Mouse (Mus musculus): ENCODE data around the gene Nol12.

Gene Nol12

DNA sequence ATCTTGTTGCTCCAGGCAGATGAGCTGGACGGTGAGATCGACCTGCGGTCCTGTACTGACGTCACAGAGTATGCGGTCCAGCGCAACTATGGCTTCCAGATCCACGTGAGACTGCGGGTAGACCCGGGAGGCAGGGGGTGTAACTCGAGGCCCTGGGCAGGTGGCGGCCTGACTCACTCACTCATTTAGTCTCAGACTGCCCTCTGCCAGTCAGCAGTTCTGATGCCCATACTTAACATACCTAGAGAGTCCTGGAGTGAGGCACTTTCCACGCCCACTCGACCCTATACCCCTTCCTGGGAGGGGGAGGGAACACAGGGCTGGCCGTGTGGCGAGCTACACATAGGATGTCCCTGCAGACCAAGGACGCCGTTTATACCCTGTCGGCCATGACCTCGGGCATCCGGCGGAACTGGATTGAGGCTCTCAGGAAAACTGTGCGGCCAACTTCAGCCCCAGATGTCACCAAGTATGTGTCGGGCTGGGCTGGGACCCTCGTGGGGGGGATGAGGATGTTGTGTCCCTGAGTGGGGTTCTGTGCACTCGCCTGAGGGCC, 56.3 kb downstream of the Nol12 start:
- no peak for DNase-seq (ENCODE audit: extremely low read depth, low read depth)

DNA sequence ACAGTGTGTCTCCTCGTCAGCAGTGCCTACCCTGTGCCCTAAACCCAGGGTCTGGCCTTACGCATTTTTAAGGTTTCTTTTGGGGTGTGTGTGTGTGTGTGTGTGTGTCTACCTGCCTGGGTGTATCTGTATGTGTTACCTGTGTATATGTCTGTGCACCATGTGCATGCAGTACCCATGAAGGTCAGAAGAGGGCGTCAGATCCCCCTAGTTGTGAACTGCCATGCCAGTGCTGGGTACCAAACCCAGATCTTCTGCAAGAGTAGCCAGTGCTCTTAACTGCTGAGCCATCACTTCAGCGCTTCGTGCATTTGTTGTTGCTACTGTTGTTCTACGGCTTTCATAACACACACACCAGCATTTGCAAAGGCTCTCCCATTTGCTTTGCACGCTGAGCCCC, 57.5 kb downstream of the Nol12 start:
- DNase-seq (ENCODE audit: extremely low read depth, low read depth), result no peak

DNA sequence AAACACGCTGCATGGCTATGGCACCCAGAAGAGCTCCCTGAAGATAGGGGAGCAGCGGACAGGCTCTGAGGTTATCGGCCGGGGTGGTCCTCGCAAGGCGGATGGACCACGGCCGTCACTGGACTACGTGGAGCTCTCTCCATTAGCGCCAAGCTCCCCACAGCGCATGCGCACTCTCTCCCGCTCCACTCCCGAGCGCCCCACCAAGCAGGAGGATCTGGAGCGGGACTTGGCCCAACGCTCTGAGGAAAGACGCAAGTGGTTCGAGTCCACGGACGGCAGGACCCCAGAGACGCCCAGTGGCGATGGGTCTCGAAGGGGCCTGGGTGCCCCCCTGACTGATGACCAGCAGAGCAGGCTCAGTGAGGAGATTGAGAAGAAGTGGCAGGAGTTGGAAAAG, 58.2 kb downstream of the Nol12 start:
- no peak for DNase-seq (ENCODE audit: extremely low read depth, low read depth)

Data from MEL-GATA-1-ER (cell line).